Mouse (Mus musculus) CD4-positive naive resting alpha-beta T cell, adult 57 days (primary cell): ENCODE data around the gene Plekhh1. TPM values are rescaled to one million over a fixed set of nuclear protein-coding genes. Genes with fewer than 3 reads are reported as not detected.

Experiments used
- total RNA-seq: library from RNA; stranded (reverse); gene quantifications from one replicate; pipeline ENCODE4 v1.2.4, GENCODE M21; 2023

Plekhh1 gene
- 0.80 TPM for total RNA-seq

GRCm38 (mm10) chr12:79028911-79029861 lies at the start of gene Plekhh1:
Gene Plekhh1, plus strand, starts transcription at chr12:79029163.

GRCm38 (mm10) chr12:79007126-79007753 lies 21.7 kb upstream of the Plekhh1 start, which contains the start of gene Tmem229b:
Gene Tmem229b, minus strand, starts transcription at chr12:79007627.

GRCm38 (mm10) chr12:79089182-79089812 lies 60.3 kb downstream of the Plekhh1 start, which contains the start of gene Pigh:
Gene Pigh, minus strand, starts transcription at chr12:79089651.

GRCm38 (mm10) chr12:79130299-79131177 lies 101.6 kb downstream of the Plekhh1 start, which contains the start of gene Arg2:
Gene Arg2, plus strand, starts transcription at chr12:79130777.

Other genes starting within 250 kb of the Plekhh1 start
- 120 TPM for gene Atp6v1d, start 167.5 kb upstream of the Plekhh1 start, total RNA-seq
- gene Eif2s1, start 167.3 kb upstream of the Plekhh1 start, total RNA-seq = 55.5 TPM
- gene Plek2, start 122.2 kb upstream of the Plekhh1 start, total RNA-seq = not detected
- gene Tmem229b, start 21.5 kb upstream of the Plekhh1 start, total RNA-seq = 47.3 TPM
- gene Pigh, start 60.5 kb downstream of the Plekhh1 start, total RNA-seq = 6.8 TPM
- not detected for gene Arg2, start 101.6 kb downstream of the Plekhh1 start, total RNA-seq
- 60.9 TPM for gene Vti1b, start 143.5 kb downstream of the Plekhh1 start, total RNA-seq
- 18.1 TPM for gene Rdh11, start 163.1 kb downstream of the Plekhh1 start, total RNA-seq
- 2.4 TPM for gene Rdh12, start 179.8 kb downstream of the Plekhh1 start, total RNA-seq